ENCODE assay signal across 10 mouse cellular contexts in the genomic region with DNA sequence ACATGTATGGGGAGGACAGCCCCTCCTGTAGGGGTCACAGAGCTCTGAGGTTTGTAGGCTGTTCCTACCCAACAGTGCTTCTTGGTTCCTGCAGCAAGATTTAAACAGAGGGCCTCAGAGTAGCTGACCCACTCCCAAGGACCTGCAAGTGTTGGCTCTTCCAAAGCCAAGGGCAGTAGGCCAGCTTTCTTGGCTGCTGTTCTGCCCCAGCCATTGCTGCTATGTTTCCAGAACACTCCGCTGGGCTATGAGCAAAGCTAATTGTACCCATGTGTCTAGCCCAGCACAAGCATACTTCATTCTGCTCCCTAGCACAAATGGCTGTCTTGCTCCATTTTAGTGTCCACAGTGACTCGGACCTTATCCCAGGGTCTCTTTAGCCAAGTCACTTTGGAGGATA. TPM values are rescaled to one million over a fixed set of nuclear protein-coding genes. Genes with fewer than 3 reads are reported as not detected.
DNase-seq lines count a peak whose midpoint lies in the region; ATAC-seq and TF ChIP-seq lines count a peak whose summit lies in the region.
"Had no signal": no experiment of that assay in that cellular context is flagged by ENCODE, and none has a peak within 500 bp of the region (broad histone marks: within the 10 kb centered on the region; RNA-seq: fewer than 3 reads in every experiment).

No protein-coding gene starts in this region.

- TF ChIP-seq POLR2A in thymus, adult 2 months (IDR thresholded peaks at IDR 0.05; ENCODE audit: control insufficient read depth, extremely low read depth, insufficient read depth, low read length, poor library complexity): no peak

- intact Hi-C loops in gastrocnemius, postnatal 36 days (cut with DNase I): no loop called here

- no peak for ATAC-seq in forebrain, embryonic 11.5 days (replicated peaks; ENCODE audit: low FRiP score)
- no peak for ATAC-seq in forebrain, embryonic 16.5 days
- no peak for ATAC-seq in limb, embryonic 15.5 days (ENCODE audit: insufficient number of reproducible peaks, low FRiP score, low TSS enrichment, low read depth)
- no peak for ATAC-seq in intestine, embryonic 16.5 days

- no peaks in the 10 kb centered on the region for H3K4me1 ChIP-seq in forebrain, embryonic 11.5 days (replicated peaks; ENCODE audit: control insufficient read depth, insufficient read depth, low read length)
- H3K4me1 ChIP-seq in forebrain, embryonic 16.5 days (replicated peaks; ENCODE audit: control insufficient read depth, insufficient read depth, low read length): no peaks in the 10 kb centered on the region
- peaks cover 19% of the 10 kb centered on the region for H3K4me1 ChIP-seq in limb, embryonic 15.5 days
- H3K4me1 ChIP-seq in intestine, embryonic 16.5 days (ENCODE audit: control insufficient read depth, insufficient read depth, low read length): no peaks in the 10 kb centered on the region
- H3K4me1 ChIP-seq in thymus, adult 2 months (replicated peaks; ENCODE audit: control insufficient read depth, insufficient read depth, low read length): no peaks in the 10 kb centered on the region
- H3K4me1 ChIP-seq: liver, embryonic 15.5 days had no signal

- DNase-seq in forebrain, embryonic 11.5 days (ENCODE audit: low spot score): peak; percentile 5
- DNase-seq in adrenal gland, postnatal 25 days: peak; percentile 43
- peak; percentile 76 to 77 for DNase-seq in gastrocnemius, postnatal 36 days
- peak; percentile 78 for DNase-seq in skeletal muscle tissue, adult 2 months (ENCODE audit: low read depth, low spot score)
- no peak for DNase-seq in thymus, adult 2 months

- 94% methylated on average over 2 of the region's 2 CpGs for WGBS in forebrain, embryonic 11.5 days
- WGBS in forebrain, embryonic 16.5 days: 98% methylated on average over 2 of the region's 2 CpGs
- WGBS in limb, embryonic 15.5 days: 56% methylated on average over 2 of the region's 2 CpGs
- 86% methylated on average over 2 of the region's 2 CpGs for WGBS in intestine, embryonic 16.5 days
- 95% methylated on average over 2 of the region's 2 CpGs for WGBS in thymus, adult 2 months

- no peak overlapping the region for H3K27ac ChIP-seq in forebrain, embryonic 11.5 days (ENCODE audit: low read depth, low read length)
- no peak overlapping the region for H3K27ac ChIP-seq in forebrain, embryonic 16.5 days (ENCODE audit: low read length)
- 0 out of 2 replicates have a peak overlapping the region, but pooled peaks have one; percentile 13 for H3K27ac ChIP-seq in limb, embryonic 15.5 days
- no peak overlapping the region for H3K27ac ChIP-seq in intestine, embryonic 16.5 days (ENCODE audit: low read length)
- no peak overlapping the region for H3K27ac ChIP-seq in thymus, adult 2 months (ENCODE audit: control insufficient read depth, insufficient read depth, low read length)
- H3K27ac ChIP-seq: liver, embryonic 15.5 days had no signal

- H3K9me3 ChIP-seq in forebrain, embryonic 11.5 days (ENCODE audit: control insufficient read depth, low read length): no peaks in the 10 kb centered on the region
- H3K9me3 ChIP-seq in forebrain, embryonic 16.5 days (ENCODE audit: control insufficient read depth, low read length): no peaks in the 10 kb centered on the region
- H3K9me3 ChIP-seq in limb, embryonic 15.5 days: no peaks in the 10 kb centered on the region
- H3K9me3 ChIP-seq in intestine, embryonic 16.5 days (ENCODE audit: control insufficient read depth, low read length): no peaks in the 10 kb centered on the region
- H3K9me3 ChIP-seq: liver, embryonic 15.5 days had no signal

- no peaks in the 10 kb centered on the region for H3K27me3 ChIP-seq in forebrain, embryonic 11.5 days (ENCODE audit: control insufficient read depth, insufficient read depth, low read length)
- H3K27me3 ChIP-seq in forebrain, embryonic 16.5 days (replicated peaks; ENCODE audit: control insufficient read depth, insufficient read depth, low read length): no peaks in the 10 kb centered on the region
- no peaks in the 10 kb centered on the region for H3K27me3 ChIP-seq in limb, embryonic 15.5 days
- no peaks in the 10 kb centered on the region for H3K27me3 ChIP-seq in intestine, embryonic 16.5 days (replicated peaks; ENCODE audit: control insufficient read depth, insufficient read depth, low read length)
- no peaks in the 10 kb centered on the region for H3K27me3 ChIP-seq in thymus, adult 2 months (ENCODE audit: control insufficient read depth, insufficient read depth, low read length)
- H3K27me3 ChIP-seq: liver, embryonic 15.5 days had no signal

- TF ChIP-seq CTCF in thymus, adult 2 months (IDR thresholded peaks at IDR 0.05; ENCODE audit: borderline replicate concordance, control insufficient read depth, extremely low read depth, insufficient read depth, low read length, poor library complexity): no peak

- H3K4me2 ChIP-seq in forebrain, embryonic 11.5 days (ENCODE audit: low read depth, low read length, severe bottlenecking): no peak overlapping the region
- no peak overlapping the region for H3K4me2 ChIP-seq in forebrain, embryonic 16.5 days (ENCODE audit: low read length)
- H3K4me2 ChIP-seq in limb, embryonic 15.5 days: no peak overlapping the region
- no peak overlapping the region for H3K4me2 ChIP-seq in intestine, embryonic 16.5 days (ENCODE audit: low read depth, low read length)
- H3K4me2 ChIP-seq: liver, embryonic 15.5 days had no signal

- H3K4me3 ChIP-seq in forebrain, embryonic 11.5 days (ENCODE audit: low read depth, low read length): no peak overlapping the region
- H3K4me3 ChIP-seq in forebrain, embryonic 16.5 days (replicated peaks; ENCODE audit: low read length): no peak overlapping the region
- no peak overlapping the region for H3K4me3 ChIP-seq in limb, embryonic 15.5 days
- no peak overlapping the region for H3K4me3 ChIP-seq in intestine, embryonic 16.5 days (ENCODE audit: low read length)
- no peak overlapping the region for H3K4me3 ChIP-seq in thymus, adult 2 months (ENCODE audit: control insufficient read depth, insufficient read depth, low read length)
- H3K4me3 ChIP-seq: liver, embryonic 15.5 days had no signal

- H3K36me3 ChIP-seq in forebrain, embryonic 11.5 days (ENCODE audit: control insufficient read depth, insufficient read depth, low read length): no peaks in the 10 kb centered on the region
- H3K36me3 ChIP-seq in forebrain, embryonic 16.5 days (ENCODE audit: control insufficient read depth, insufficient read depth): no peaks in the 10 kb centered on the region
- no peaks in the 10 kb centered on the region for H3K36me3 ChIP-seq in limb, embryonic 15.5 days
- no peaks in the 10 kb centered on the region for H3K36me3 ChIP-seq in intestine, embryonic 16.5 days (ENCODE audit: control insufficient read depth, insufficient read depth, low read length)
- no peaks in the 10 kb centered on the region for H3K36me3 ChIP-seq in thymus, adult 2 months (ENCODE audit: control insufficient read depth, insufficient read depth, low read length)
- H3K36me3 ChIP-seq: liver, embryonic 15.5 days had no signal

- H3K9ac ChIP-seq in forebrain, embryonic 11.5 days (ENCODE audit: low read length): no peak overlapping the region
- no peak overlapping the region for H3K9ac ChIP-seq in forebrain, embryonic 16.5 days (replicated peaks; ENCODE audit: low read depth, low read length)
- H3K9ac ChIP-seq in limb, embryonic 15.5 days: no peak overlapping the region
- H3K9ac ChIP-seq in intestine, embryonic 16.5 days (ENCODE audit: low read depth, low read length): no peak overlapping the region
- H3K9ac ChIP-seq: liver, embryonic 15.5 days had no signal

RNA-seq across cellular contexts. Expression of gene Vstm4, which starts 40.3 kb away (rescaled TPM):
- polyA plus RNA-seq in forebrain, embryonic 11.5 days (2014; fragmentation: Nextera tagmentation; extraction: Ambion mirVana): 2.8 and 3.2 TPM in 2 replicates
- polyA plus RNA-seq in forebrain, embryonic 16.5 days (2015; fragmentation: Nextera tagmentation; extraction: Ambion mirVana): 6.4 and 8.8 TPM in 2 replicates
- 12.2 and 16.3 TPM in 2 replicates for total RNA-seq in adrenal gland, postnatal 25 days (2021)
- 1 to 10 TPM; 2.0 to 2.3 TPM for total RNA-seq in gastrocnemius, postnatal 36 days (2021)
- 26.3 and 31.6 TPM in 2 replicates for polyA plus RNA-seq in limb, embryonic 15.5 days (2015; fragmentation: Nextera tagmentation; extraction: Ambion mirVana)
- polyA plus RNA-seq in intestine, embryonic 16.5 days (2015; fragmentation: Nextera tagmentation; extraction: Ambion mirVana): 26.6 and 28.3 TPM in 2 replicates
- polyA plus RNA-seq in thymus, adult 2 months (2012; rRNA removed): 1.2 and 1.8 TPM in 2 replicates
- polyA plus RNA-seq: C2C12 had no signal
